Mouse (Mus musculus): ENCODE results near the gene Chn2. TPM values are rescaled to one million over a fixed set of nuclear protein-coding genes. Genes with fewer than 3 reads are reported as not detected.

Chn2 gene
- polyA plus RNA-seq, 1 experiment, result 22.8 TPM

DNA sequence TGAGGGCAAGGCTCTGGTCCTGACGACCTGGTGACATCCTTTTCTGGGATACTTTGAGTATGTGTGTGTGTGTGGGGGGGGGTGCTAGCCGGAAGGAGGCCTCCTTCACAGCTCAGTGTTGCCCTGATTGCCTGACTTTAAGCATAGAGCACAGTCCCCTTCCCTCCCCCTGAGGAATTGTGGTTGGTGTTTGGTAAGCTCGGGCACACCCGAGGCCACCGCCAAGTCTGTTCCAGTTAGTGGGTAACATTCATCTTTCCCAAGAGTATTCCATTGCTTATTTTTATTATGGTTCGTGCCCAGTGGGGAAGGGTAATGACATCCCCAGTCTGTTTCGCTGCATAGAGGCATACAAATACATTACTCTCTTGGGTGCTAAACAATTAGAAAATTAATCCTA lies 172.6 kb downstream of the Chn2 start:
- 0 out of 2 replicates have a peak, but pooled peaks cover 4% of the 10 kb centered on the region for H3K4me1 ChIP-seq (ENCODE audit: control insufficient read depth, insufficient read depth, low read length)
- no peaks in the 10 kb centered on the region for H3K27me3 ChIP-seq (replicated peaks; ENCODE audit: control insufficient read depth, insufficient read depth, low read length)
- TF ChIP-seq POLR2A (IDR thresholded peaks at IDR 0.05; ENCODE audit: low read depth, low read length), result no peak
- no peak for TF ChIP-seq CTCF (conservative IDR thresholded peaks at IDR 0.05; ENCODE audit: insufficient read depth, insufficient read length, low read depth, low read length)
- DNase-seq, result no peak
- no peak overlapping the region for H3K4me3 ChIP-seq (ENCODE audit: insufficient read depth, low read depth, low read length)
- 80% methylated on average over 7 of the region's 7 CpGs for WGBS
- no peaks in the 10 kb centered on the region for H3K36me3 ChIP-seq (ENCODE audit: control insufficient read depth, insufficient read depth, low read length)
- H3K27ac ChIP-seq (ENCODE audit: insufficient read depth, low read depth, low read length), result no peak overlapping the region

DNA sequence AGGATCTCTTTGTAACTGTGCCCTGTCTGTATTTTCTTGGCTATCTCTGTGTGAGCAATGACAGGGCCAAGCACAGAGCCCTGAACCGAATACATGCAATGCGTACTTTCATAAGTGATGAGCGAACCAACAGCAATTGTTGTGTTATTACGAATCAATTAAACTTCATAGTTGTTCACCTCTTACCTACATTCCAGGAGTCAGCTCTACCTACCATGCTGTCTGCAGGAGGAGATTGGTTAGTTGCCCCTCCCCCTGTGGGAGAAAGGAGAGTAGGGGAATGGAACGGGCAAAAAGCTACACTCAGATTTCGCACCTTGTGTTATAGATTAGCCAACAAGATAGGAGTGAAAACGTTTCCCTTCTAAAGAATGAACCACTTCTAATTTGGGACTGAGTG lies 174.4 kb downstream of the Chn2 start:
- Histone ChIP-seq H3K4me1 (ENCODE audit: control insufficient read depth, insufficient read depth, low read length) (0 out of 2 replicates have a peak, but pooled peaks cover 4% of the 10 kb centered on the region), H3K4me3 (ENCODE audit: insufficient read depth, low read depth, low read length) (no peak overlapping the region), H3K36me3 (ENCODE audit: control insufficient read depth, insufficient read depth, low read length) (no peaks in the 10 kb centered on the region), H3K27me3 (replicated peaks; ENCODE audit: control insufficient read depth, insufficient read depth, low read length) (no peaks in the 10 kb centered on the region), H3K27ac (ENCODE audit: insufficient read depth, low read depth, low read length) (no peak overlapping the region)
- no peak for DNase-seq
- 73% methylated on average over 7 of the region's 7 CpGs for WGBS
- no peak for TF ChIP-seq POLR2A (IDR thresholded peaks at IDR 0.05; ENCODE audit: low read depth, low read length)

DNA sequence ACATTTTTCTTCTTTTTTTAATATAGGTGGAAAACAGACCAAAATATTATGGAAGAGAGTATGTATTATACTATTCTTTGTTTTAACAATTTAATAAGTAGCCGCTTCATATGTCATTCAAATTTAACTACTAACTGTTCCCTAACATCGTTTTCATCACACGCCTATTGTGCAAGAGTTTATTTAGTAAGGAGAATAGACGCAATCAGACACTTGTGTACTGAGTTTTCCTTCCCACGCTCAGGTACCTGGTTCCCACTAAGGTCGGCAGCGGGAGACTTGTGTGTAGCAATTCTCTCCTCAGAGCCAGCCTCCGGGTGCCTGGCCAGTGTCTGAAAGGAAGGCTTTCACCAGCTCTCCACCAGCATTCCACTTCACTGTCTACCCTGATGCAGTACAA lies 176.3 kb downstream of the Chn2 start:
- Histone ChIP-seq H3K36me3 (ENCODE audit: control insufficient read depth, insufficient read depth, low read length) (no peaks in the 10 kb centered on the region), H3K27me3 (replicated peaks; ENCODE audit: control insufficient read depth, insufficient read depth, low read length) (no peaks in the 10 kb centered on the region), H3K27ac (ENCODE audit: insufficient read depth, low read depth, low read length) (no peak overlapping the region), H3K4me1 (ENCODE audit: control insufficient read depth, insufficient read depth, low read length) (no peaks in the 10 kb centered on the region), H3K4me3 (ENCODE audit: insufficient read depth, low read depth, low read length) (no peak overlapping the region)
- WGBS, result 92% methylated on average over 8 of the region's 8 CpGs
- TF ChIP-seq POLR2A (IDR thresholded peaks at IDR 0.05; ENCODE audit: low read depth, low read length) (no peak), CTCF (conservative IDR thresholded peaks at IDR 0.05; ENCODE audit: insufficient read depth, insufficient read length, low read depth, low read length) (no peak)
- no peak for DNase-seq

DNA sequence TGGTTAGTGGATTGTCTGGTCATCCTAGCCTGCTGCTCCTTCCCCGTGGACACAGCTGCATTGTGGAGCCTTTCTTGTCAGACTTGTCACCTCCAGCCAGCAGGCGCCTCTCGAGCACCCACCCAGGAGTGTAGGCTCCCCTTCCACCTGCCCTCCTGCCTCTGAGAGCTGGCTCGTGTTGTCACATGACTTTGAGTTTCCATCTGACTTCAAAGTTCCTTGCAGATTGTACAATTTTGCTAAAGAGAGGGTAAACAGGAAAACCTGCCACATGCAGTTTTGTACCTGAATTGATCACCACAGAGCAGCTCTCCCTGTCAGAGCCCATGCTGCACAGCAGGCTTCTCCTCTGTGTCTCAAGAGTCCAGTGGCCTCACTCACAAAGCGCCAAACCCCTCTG lies 177.2 kb downstream of the Chn2 start:
- Histone ChIP-seq H3K27me3 (replicated peaks; ENCODE audit: control insufficient read depth, insufficient read depth, low read length) (no peaks in the 10 kb centered on the region), H3K36me3 (ENCODE audit: control insufficient read depth, insufficient read depth, low read length) (no peaks in the 10 kb centered on the region), H3K27ac (ENCODE audit: insufficient read depth, low read depth, low read length) (no peak overlapping the region), H3K4me1 (ENCODE audit: control insufficient read depth, insufficient read depth, low read length) (no peaks in the 10 kb centered on the region), H3K4me3 (ENCODE audit: insufficient read depth, low read depth, low read length) (no peak overlapping the region)
- 87% methylated on average over 5 of the region's 5 CpGs for WGBS
- no peak for TF ChIP-seq CTCF (conservative IDR thresholded peaks at IDR 0.05; ENCODE audit: insufficient read depth, insufficient read length, low read depth, low read length)
- no peak for TF ChIP-seq POLR2A (IDR thresholded peaks at IDR 0.05; ENCODE audit: low read depth, low read length)
- no peak for DNase-seq

DNA sequence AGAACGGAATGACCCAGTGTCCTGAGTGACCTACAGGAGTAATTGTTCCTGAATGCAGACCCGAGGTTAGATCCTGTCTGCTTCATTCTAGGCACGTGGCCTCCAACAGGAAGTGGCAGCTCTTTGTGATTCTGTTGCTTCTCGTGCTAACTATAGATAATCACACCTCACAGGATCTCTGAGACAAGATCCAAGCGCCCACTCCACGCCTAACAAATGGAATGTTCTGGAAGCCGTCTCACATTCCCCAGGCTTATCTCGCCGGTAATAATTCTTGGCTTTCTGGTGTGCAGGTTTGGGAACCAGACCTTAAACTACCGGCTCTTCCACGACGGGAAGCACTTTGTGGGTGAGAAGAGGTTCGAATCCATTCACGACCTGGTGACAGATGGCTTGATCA lies 180.8 kb downstream of the Chn2 start:
- H3K27me3 ChIP-seq (replicated peaks; ENCODE audit: control insufficient read depth, insufficient read depth, low read length), result no peaks in the 10 kb centered on the region
- TF ChIP-seq POLR2A (IDR thresholded peaks at IDR 0.05; ENCODE audit: low read depth, low read length) (no peak), CTCF (conservative IDR thresholded peaks at IDR 0.05; ENCODE audit: insufficient read depth, insufficient read length, low read depth, low read length) (no peak)
- DNase-seq, result no peak
- H3K4me1 ChIP-seq (ENCODE audit: control insufficient read depth, insufficient read depth, low read length), result no peaks in the 10 kb centered on the region
- H3K36me3 ChIP-seq (ENCODE audit: control insufficient read depth, insufficient read depth, low read length), result no peaks in the 10 kb centered on the region
- H3K4me3 ChIP-seq (ENCODE audit: insufficient read depth, low read depth, low read length), result no peak overlapping the region
- H3K27ac ChIP-seq (ENCODE audit: insufficient read depth, low read depth, low read length), result no peak overlapping the region
- WGBS, result 85% methylated on average over 14 of the region's 14 CpGs

DNA sequence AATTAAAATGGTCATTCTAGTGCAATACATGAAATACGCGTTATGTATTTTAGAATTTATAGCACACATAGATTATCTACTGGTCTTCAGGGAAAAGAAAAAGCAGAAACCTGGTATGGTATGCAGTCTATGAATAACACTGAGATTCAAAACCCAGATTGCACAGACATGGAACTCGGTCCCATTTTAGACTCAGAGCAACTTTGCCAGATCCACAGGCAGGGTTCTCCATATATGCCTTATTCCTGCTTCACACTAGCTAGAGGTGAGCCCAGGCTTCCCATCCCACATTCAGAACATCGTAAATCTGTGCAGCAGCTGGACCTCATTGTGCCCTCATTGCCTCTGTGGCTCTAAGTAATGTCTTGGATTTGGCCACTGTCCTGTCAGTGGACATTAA lies 184.2 kb downstream of the Chn2 start:
- 94% methylated on average over 4 of the region's 4 CpGs for WGBS
- TF ChIP-seq POLR2A (IDR thresholded peaks at IDR 0.05; ENCODE audit: low read depth, low read length) (no peak), CTCF (conservative IDR thresholded peaks at IDR 0.05; ENCODE audit: insufficient read depth, insufficient read length, low read depth, low read length) (no peak)

DNA sequence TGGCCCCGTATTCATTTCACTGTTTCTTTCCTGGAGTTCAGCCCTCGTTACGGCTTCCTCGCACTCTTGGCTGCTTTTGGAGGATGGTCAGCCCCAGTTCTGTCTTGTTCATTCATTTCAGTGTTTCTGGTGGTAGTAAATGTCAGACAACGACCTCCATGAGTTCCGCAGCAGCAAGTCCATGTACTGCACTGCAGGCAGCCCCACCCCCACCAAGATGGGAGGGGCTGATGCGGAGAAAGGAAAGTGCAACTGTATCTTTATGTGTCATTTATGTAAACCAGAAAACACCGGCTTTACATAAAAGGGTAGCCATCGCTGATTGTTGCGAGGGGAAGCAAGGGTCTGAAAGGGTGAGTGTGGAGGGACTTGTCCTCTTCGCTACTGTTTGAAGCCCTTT lies 185.0 kb downstream of the Chn2 start:
- H3K4me1 ChIP-seq (ENCODE audit: control insufficient read depth, insufficient read depth, low read length), result peaks cover 17% of the 10 kb centered on the region
- H3K36me3 ChIP-seq (ENCODE audit: control insufficient read depth, insufficient read depth, low read length), result no peaks in the 10 kb centered on the region
- H3K4me3 ChIP-seq (ENCODE audit: insufficient read depth, low read depth, low read length), result no peak overlapping the region
- H3K27ac ChIP-seq (ENCODE audit: insufficient read depth, low read depth, low read length), result no peak overlapping the region
- no peak for TF ChIP-seq CTCF (conservative IDR thresholded peaks at IDR 0.05; ENCODE audit: insufficient read depth, insufficient read length, low read depth, low read length)
- no peak for TF ChIP-seq POLR2A (IDR thresholded peaks at IDR 0.05; ENCODE audit: low read depth, low read length)
- DNase-seq, result no peak
- 70% methylated on average over 11 of the region's 11 CpGs for WGBS
- H3K27me3 ChIP-seq (replicated peaks; ENCODE audit: control insufficient read depth, insufficient read depth, low read length), result no peaks in the 10 kb centered on the region

More for the DNA sequence above, 184.2 kb downstream of the Chn2 start:
- H3K36me3 ChIP-seq (ENCODE audit: control insufficient read depth, insufficient read depth, low read length), result no peaks in the 10 kb centered on the region
- H3K27me3 ChIP-seq (replicated peaks; ENCODE audit: control insufficient read depth, insufficient read depth, low read length), result no peaks in the 10 kb centered on the region
- H3K4me3 ChIP-seq (ENCODE audit: insufficient read depth, low read depth, low read length), result no peak overlapping the region
- DNase-seq, result no peak
- peaks cover 14% of the 10 kb centered on the region for H3K4me1 ChIP-seq (ENCODE audit: control insufficient read depth, insufficient read depth, low read length)
- no peak overlapping the region for H3K27ac ChIP-seq (ENCODE audit: insufficient read depth, low read depth, low read length)

DNA sequence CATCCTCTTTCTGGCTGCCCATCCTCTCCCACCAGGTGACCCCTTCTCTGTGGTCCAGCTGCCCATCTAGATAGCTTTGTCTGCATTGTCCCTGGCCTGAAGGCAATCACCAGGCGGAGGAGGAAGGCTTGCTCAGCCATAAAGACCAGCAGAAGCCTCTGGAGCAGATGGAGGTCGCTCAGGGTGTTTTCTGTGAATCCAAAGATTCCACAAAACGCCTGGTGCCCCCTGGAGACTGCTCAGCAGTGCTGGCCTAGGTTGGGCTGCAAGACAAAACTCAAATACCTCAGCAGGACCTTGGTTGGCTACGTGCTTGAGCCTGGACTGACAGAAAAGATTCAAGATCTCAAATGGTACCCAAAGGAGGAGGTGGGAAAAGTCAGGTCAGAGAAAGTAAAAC lies 186.0 kb downstream of the Chn2 start:
- no peak for DNase-seq
- H3K27ac ChIP-seq (ENCODE audit: insufficient read depth, low read depth, low read length), result no peak overlapping the region
- TF ChIP-seq POLR2A (IDR thresholded peaks at IDR 0.05; ENCODE audit: low read depth, low read length) (no peak), CTCF (conservative IDR thresholded peaks at IDR 0.05; ENCODE audit: insufficient read depth, insufficient read length, low read depth, low read length) (no peak)
- WGBS, result 86% methylated on average over 4 of the region's 4 CpGs
- no peak overlapping the region for H3K4me3 ChIP-seq (ENCODE audit: insufficient read depth, low read depth, low read length)
- no peaks in the 10 kb centered on the region for H3K36me3 ChIP-seq (ENCODE audit: control insufficient read depth, insufficient read depth, low read length)
- peaks cover 17% of the 10 kb centered on the region for H3K4me1 ChIP-seq (ENCODE audit: control insufficient read depth, insufficient read depth, low read length)
- H3K27me3 ChIP-seq (replicated peaks; ENCODE audit: control insufficient read depth, insufficient read depth, low read length), result no peaks in the 10 kb centered on the region

All from kidney, adult 2 months (tissue).